Mouse (Mus musculus) stomach, postnatal 0 days (tissue): ENCODE measurements around the gene Itgb3bp.

Experiments
- CTCF ChIP-seq: IDR thresholded peaks from 2 replicates; pipeline ENCODE4 v1.5.1; 2016; ENCODE audit warnings: antibody characterized with exemption, low read depth, mild to moderate bottlenecking, moderate library complexity
- EP300 ChIP-seq: optimal IDR thresholded peaks from 2 replicates; pipeline ENCODE3; 2016; ENCODE audit warnings: antibody characterized with exemption

- TF ChIP-seq EP300, result no peak
- TF ChIP-seq CTCF, result no peak
Measured at GRCm38 (mm10) chr4:99773041-99773440, 156.6 kb downstream of the Itgb3bp start.
